Mouse (Mus musculus): ENCODE measurements at regions not wholly inside any gene's neighbourhood (a gene's known extent, or its start where the extent isn't known, plus 50 kb on each side); places are given as distances from the start of the nearest gene placed in this dataset.

- TF ChIP-seq CTCF (IDR thresholded peaks at IDR 0.05), result no peak
- Histone ChIP-seq H3K4me3 (no peak overlapping the region), H3K27ac (no peak overlapping the region)
- intact Hi-C loops (cut with DNase I), result no loop called here
- no peak for DNase-seq (ENCODE audit: extremely low spot score in 1 of 2, low spot score in 2 of 2)
Measured at GRCm38 (mm10) chr3:82620418-82621003, 72.6 kb upstream of the Npy2r start.

GRCm38 (mm10) chr3:82619371-82619770 lies 71.5 kb upstream of the Npy2r start:
- DNase-seq (ENCODE audit: extremely low spot score in 1 of 2, low spot score in 2 of 2), result no peak
- Histone ChIP-seq H3K27ac (no peak overlapping the region), H3K4me3 (no peak overlapping the region)
- intact Hi-C loops (cut with DNase I), result no loop called here
- TF ChIP-seq CTCF (IDR thresholded peaks at IDR 0.05), result no peak

GRCm38 (mm10) chr3:82601880-82602279 lies 54.0 kb upstream of the Npy2r start:
- intact Hi-C loops (cut with DNase I), result no loop called here
- DNase-seq (ENCODE audit: extremely low spot score in 1 of 2, low spot score in 2 of 2), result no peak
- no peak overlapping the region for H3K27ac ChIP-seq
- no peak overlapping the region for H3K4me3 ChIP-seq
- TF ChIP-seq CTCF (IDR thresholded peaks at IDR 0.05), result no peak

- intact Hi-C loops (cut with DNase I), result no loop called here
- Histone ChIP-seq H3K4me3 (no peak overlapping the region), H3K27ac (no peak overlapping the region)
- no peak for DNase-seq (ENCODE audit: extremely low spot score in 1 of 2, low spot score in 2 of 2)
- no peak for TF ChIP-seq CTCF (IDR thresholded peaks at IDR 0.05)
Measured at GRCm38 (mm10) chr3:82598656-82599055, 50.8 kb upstream of the Npy2r start.
